Mouse (Mus musculus): ENCODE measurements at regions not wholly inside any gene's neighbourhood (a gene's known extent, or its start where the extent isn't known, plus 50 kb on each side); places are given as distances from the start of the nearest gene placed in this dataset.

- Histone ChIP-seq H3K4me3 (ENCODE audit: insufficient read depth, low read length) (no peak overlapping the region), H3K27ac (ENCODE audit: insufficient read depth, low read depth, low read length) (no peak overlapping the region), H3K4me1 (ENCODE audit: control insufficient read depth, insufficient read depth, low read length) (no peaks in the 10 kb centered on the region)
- no peak for TF ChIP-seq POLR2A (IDR thresholded peaks at IDR 0.05; ENCODE audit: borderline replicate concordance, low read depth, low read length)
- TF ChIP-seq CTCF (IDR thresholded peaks at IDR 0.05; ENCODE audit: low read depth, low read length): no peak
Observed at GRCm38 (mm10) chr11:19373476-19373875, 354.7 kb upstream of the Meis1 start.

- no peak for TF ChIP-seq CTCF (IDR thresholded peaks at IDR 0.05; ENCODE audit: low read depth, low read length)
- Histone ChIP-seq H3K27ac (ENCODE audit: insufficient read depth, low read depth, low read length) (no peak overlapping the region), H3K4me1 (ENCODE audit: control insufficient read depth, insufficient read depth, low read length) (no peaks in the 10 kb centered on the region)
Observed at GRCm38 (mm10) chr11:19380935-19381334, 362.1 kb upstream of the Meis1 start.

GRCm38 (mm10) chr11:19389136-19389535, 370.4 kb upstream of the Meis1 start:
- TF ChIP-seq CTCF (IDR thresholded peaks at IDR 0.05; ENCODE audit: low read depth, low read length): no peak
- no peak for TF ChIP-seq POLR2A (IDR thresholded peaks at IDR 0.05; ENCODE audit: borderline replicate concordance, low read depth, low read length)
- H3K4me1 ChIP-seq (ENCODE audit: control insufficient read depth, insufficient read depth, low read length): no peaks in the 10 kb centered on the region
- H3K4me3 ChIP-seq (ENCODE audit: insufficient read depth, low read length): no peak overlapping the region
- no peak overlapping the region for H3K27ac ChIP-seq (ENCODE audit: insufficient read depth, low read depth, low read length)

More at GRCm38 (mm10) chr11:19380935-19381334, 362.1 kb upstream of the Meis1 start:
- no peak overlapping the region for H3K4me3 ChIP-seq (ENCODE audit: insufficient read depth, low read length)

GRCm38 (mm10) chr11:19392190-19392589, 373.4 kb upstream of the Meis1 start:
- no peak for TF ChIP-seq POLR2A (IDR thresholded peaks at IDR 0.05; ENCODE audit: borderline replicate concordance, low read depth, low read length)
- TF ChIP-seq CTCF (IDR thresholded peaks at IDR 0.05; ENCODE audit: low read depth, low read length): no peak
- Histone ChIP-seq H3K27ac (ENCODE audit: insufficient read depth, low read depth, low read length) (no peak overlapping the region), H3K4me3 (ENCODE audit: insufficient read depth, low read length) (no peak overlapping the region), H3K4me1 (ENCODE audit: control insufficient read depth, insufficient read depth, low read length) (no peaks in the 10 kb centered on the region)

GRCm38 (mm10) chr11:19394372-19394771, 375.6 kb upstream of the Meis1 start:
- Histone ChIP-seq H3K27ac (ENCODE audit: insufficient read depth, low read depth, low read length) (no peak overlapping the region), H3K4me3 (ENCODE audit: insufficient read depth, low read length) (no peak overlapping the region), H3K4me1 (ENCODE audit: control insufficient read depth, insufficient read depth, low read length) (no peaks in the 10 kb centered on the region)
- TF ChIP-seq CTCF (IDR thresholded peaks at IDR 0.05; ENCODE audit: low read depth, low read length) (no peak), POLR2A (IDR thresholded peaks at IDR 0.05; ENCODE audit: borderline replicate concordance, low read depth, low read length) (no peak)

GRCm38 (mm10) chr11:19400396-19400795, 381.6 kb upstream of the Meis1 start:
- no peaks in the 10 kb centered on the region for H3K4me1 ChIP-seq (ENCODE audit: control insufficient read depth, insufficient read depth, low read length)
- H3K4me3 ChIP-seq (ENCODE audit: insufficient read depth, low read length): no peak overlapping the region
- TF ChIP-seq CTCF (IDR thresholded peaks at IDR 0.05; ENCODE audit: low read depth, low read length) (no peak), POLR2A (IDR thresholded peaks at IDR 0.05; ENCODE audit: borderline replicate concordance, low read depth, low read length) (no peak)
- no peak overlapping the region for H3K27ac ChIP-seq (ENCODE audit: insufficient read depth, low read depth, low read length)

GRCm38 (mm10) chr11:19420143-19420542, 401.4 kb upstream of the Meis1 start:
- H3K4me1 ChIP-seq (ENCODE audit: control insufficient read depth, insufficient read depth, low read length): no peaks in the 10 kb centered on the region
- H3K27ac ChIP-seq (ENCODE audit: insufficient read depth, low read depth, low read length): no peak overlapping the region
- no peak overlapping the region for H3K4me3 ChIP-seq (ENCODE audit: insufficient read depth, low read length)
- TF ChIP-seq CTCF (IDR thresholded peaks at IDR 0.05; ENCODE audit: low read depth, low read length): no peak
- TF ChIP-seq POLR2A (IDR thresholded peaks at IDR 0.05; ENCODE audit: borderline replicate concordance, low read depth, low read length): no peak

- TF ChIP-seq POLR2A (IDR thresholded peaks at IDR 0.05; ENCODE audit: borderline replicate concordance, low read depth, low read length): no peak
- TF ChIP-seq CTCF (IDR thresholded peaks at IDR 0.05; ENCODE audit: low read depth, low read length): no peak
- no peaks in the 10 kb centered on the region for H3K4me1 ChIP-seq (ENCODE audit: control insufficient read depth, insufficient read depth, low read length)
- no peak overlapping the region for H3K27ac ChIP-seq (ENCODE audit: insufficient read depth, low read depth, low read length)
- no peak overlapping the region for H3K4me3 ChIP-seq (ENCODE audit: insufficient read depth, low read length)
Observed at GRCm38 (mm10) chr11:19423268-19423667, 404.5 kb upstream of the Meis1 start.

- Histone ChIP-seq H3K27ac (ENCODE audit: insufficient read depth, low read depth, low read length) (no peak overlapping the region), H3K4me3 (ENCODE audit: insufficient read depth, low read length) (no peak overlapping the region), H3K4me1 (ENCODE audit: control insufficient read depth, insufficient read depth, low read length) (no peaks in the 10 kb centered on the region)
- TF ChIP-seq CTCF (IDR thresholded peaks at IDR 0.05; ENCODE audit: low read depth, low read length): no peak
- no peak for TF ChIP-seq POLR2A (IDR thresholded peaks at IDR 0.05; ENCODE audit: borderline replicate concordance, low read depth, low read length)
Observed at GRCm38 (mm10) chr11:19423841-19424815, 405.3 kb upstream of the Meis1 start.

GRCm38 (mm10) chr11:19427559-19427958, 408.8 kb upstream of the Meis1 start:
- Histone ChIP-seq H3K4me3 (ENCODE audit: insufficient read depth, low read length) (no peak overlapping the region), H3K4me1 (ENCODE audit: control insufficient read depth, insufficient read depth, low read length) (no peaks in the 10 kb centered on the region), H3K27ac (ENCODE audit: insufficient read depth, low read depth, low read length) (no peak overlapping the region)
- TF ChIP-seq CTCF (IDR thresholded peaks at IDR 0.05; ENCODE audit: low read depth, low read length) (no peak), POLR2A (IDR thresholded peaks at IDR 0.05; ENCODE audit: borderline replicate concordance, low read depth, low read length) (no peak)

Measured in bone marrow macrophage, adult 2 months (primary cell).